Mouse (Mus musculus): ENCODE data around the gene Sez6.
A peak's percentile ranks its signal among the peaks of the same experiment; 100 is the strongest.

Sez6 gene

GRCm38 (mm10) chr11:77906097-77906687, 24.4 kb upstream of the Sez6 start:
- DNase-seq (ENCODE audit: low read depth, low spot score) = no peak

- DNase-seq (ENCODE audit: low read depth, low spot score) = no peak
These were observed 23.8 kb upstream of the Sez6 start for GRCm38 (mm10) chr11:77906747-77907174.

DNA sequence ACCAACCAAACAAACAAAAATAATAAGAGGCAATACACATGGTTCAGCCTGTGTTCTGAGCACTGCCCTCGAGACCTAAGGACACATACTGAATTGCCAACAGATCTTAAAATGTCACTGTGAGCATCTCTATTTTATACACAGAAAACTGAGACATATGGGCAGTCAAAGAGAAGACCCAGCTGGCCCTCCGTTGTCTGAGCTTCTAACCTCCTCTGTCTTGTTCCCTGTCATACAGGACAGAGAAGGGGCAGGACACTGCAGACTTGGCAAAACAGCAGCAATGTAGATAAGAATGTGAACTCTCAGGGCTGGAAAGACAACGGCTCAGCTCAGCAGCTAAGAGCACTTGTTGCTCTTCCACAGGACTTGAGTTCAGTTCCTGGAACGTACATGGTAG, 22.1 kb upstream of the Sez6 start:
- no peak for DNase-seq (ENCODE audit: low read depth, low spot score)

GRCm38 (mm10) chr11:77909376-77909775, 21.2 kb upstream of the Sez6 start:
- no peak for DNase-seq (ENCODE audit: low read depth, low spot score)

- no peak for DNase-seq (ENCODE audit: low read depth, low spot score)
These were observed 20.8 kb upstream of the Sez6 start for GRCm38 (mm10) chr11:77909776-77910175.

- DNase-seq (ENCODE audit: low read depth, low spot score) = no peak
These were observed 17.1 kb upstream of the Sez6 start for GRCm38 (mm10) chr11:77913505-77913904.

DNA sequence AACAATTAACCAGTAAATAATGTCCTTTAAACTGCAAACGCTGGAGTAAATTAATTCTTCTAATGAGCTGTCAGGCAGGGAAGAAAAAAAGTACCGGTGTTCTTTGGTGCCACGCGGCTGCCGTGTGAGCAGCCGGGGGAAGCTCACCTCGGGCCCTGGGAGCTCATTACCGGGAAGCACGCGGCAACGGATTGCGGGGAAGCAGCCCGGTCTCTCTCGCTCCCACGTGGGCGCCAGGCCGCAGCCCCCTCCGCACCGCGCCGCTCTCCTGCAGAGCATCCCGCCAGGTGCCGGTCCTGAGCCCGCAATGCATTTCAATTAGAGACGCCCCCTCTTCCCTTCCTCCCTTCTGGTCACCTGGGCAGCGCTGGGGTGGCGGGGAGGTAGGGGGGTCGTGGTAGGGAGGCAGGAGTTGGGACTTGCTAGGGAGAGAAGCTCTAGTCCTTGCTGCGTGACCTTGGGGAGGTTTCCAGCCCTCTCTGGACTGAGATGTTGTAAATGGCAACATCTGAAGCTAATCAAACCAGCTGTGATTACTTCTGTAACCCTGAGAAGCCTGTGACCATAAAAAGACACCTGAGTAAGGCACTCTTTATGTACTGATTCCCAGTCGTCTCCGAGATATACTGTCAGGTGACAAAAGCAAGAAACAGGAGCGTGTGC, 15.9 kb upstream of the Sez6 start:
- DNase-seq (ENCODE audit: low read depth, low spot score) = no peak

DNA sequence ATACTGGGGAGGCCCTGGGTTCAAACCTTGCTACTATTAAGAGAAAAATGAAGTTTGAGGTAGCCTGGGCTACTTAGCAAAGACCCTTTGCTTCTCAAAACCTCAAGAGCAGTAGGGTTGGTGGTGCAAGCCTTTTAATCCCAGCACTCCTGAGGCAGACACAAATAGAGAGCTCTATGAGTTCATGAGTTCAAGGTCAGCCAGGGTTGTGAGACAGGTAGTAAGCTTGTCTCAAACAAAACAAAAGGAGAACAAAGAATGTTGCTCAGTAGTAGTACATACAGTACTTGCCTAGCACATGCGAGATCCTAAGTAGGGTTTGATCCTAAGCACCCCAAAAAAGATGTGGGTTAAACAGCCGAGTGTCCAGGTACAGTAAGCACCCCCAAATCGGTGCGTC, 13.9 kb upstream of the Sez6 start:
- no peak for DNase-seq (ENCODE audit: low read depth, low spot score)

DNA sequence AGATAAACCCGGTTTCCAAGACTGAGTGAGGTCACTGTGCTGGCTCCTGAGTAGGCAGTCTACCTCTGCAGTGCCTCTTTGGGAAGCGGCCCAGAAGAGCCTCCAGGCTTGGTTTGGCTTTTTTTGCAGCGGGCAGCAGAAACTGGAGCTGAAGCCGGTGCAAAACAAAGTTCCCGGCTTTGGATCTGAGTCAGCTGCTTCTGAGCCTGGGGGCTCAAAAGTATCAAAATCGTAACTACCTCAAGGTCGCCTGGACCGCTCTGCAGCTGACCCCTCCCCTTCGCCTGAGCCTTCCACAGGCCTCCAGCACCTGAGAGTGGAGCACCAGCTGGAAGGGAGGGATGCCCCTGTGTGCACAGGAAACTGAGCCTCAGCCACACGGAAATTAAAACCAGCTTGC, 13.4 kb upstream of the Sez6 start:
- no peak for DNase-seq (ENCODE audit: low read depth, low spot score)

GRCm38 (mm10) chr11:77923285-77923684, 7.3 kb upstream of the Sez6 start:
- DNase-seq (ENCODE audit: low read depth, low spot score) = no peak

- DNase-seq (ENCODE audit: low read depth, low spot score) = no peak
These were observed 4.6 kb upstream of the Sez6 start for GRCm38 (mm10) chr11:77925836-77926657.

GRCm38 (mm10) chr11:77926666-77927065, 3.9 kb upstream of the Sez6 start:
- DNase-seq (ENCODE audit: low read depth, low spot score) = no peak

GRCm38 (mm10) chr11:77927837-77928236, 2.8 kb upstream of the Sez6 start:
- DNase-seq (ENCODE audit: low read depth, low spot score) = no peak

- DNase-seq (ENCODE audit: low read depth, low spot score) = peak; percentile 5
These were observed 1.2 kb downstream of the Sez6 start for GRCm38 (mm10) chr11:77931541-77932433.

- DNase-seq (ENCODE audit: low read depth, low spot score) = no peak
These were observed 2.0 kb downstream of the Sez6 start for GRCm38 (mm10) chr11:77932576-77932975.

- DNase-seq (ENCODE audit: low read depth, low spot score) = no peak
These were observed 3.5 kb downstream of the Sez6 start for GRCm38 (mm10) chr11:77934111-77934521.

DNA sequence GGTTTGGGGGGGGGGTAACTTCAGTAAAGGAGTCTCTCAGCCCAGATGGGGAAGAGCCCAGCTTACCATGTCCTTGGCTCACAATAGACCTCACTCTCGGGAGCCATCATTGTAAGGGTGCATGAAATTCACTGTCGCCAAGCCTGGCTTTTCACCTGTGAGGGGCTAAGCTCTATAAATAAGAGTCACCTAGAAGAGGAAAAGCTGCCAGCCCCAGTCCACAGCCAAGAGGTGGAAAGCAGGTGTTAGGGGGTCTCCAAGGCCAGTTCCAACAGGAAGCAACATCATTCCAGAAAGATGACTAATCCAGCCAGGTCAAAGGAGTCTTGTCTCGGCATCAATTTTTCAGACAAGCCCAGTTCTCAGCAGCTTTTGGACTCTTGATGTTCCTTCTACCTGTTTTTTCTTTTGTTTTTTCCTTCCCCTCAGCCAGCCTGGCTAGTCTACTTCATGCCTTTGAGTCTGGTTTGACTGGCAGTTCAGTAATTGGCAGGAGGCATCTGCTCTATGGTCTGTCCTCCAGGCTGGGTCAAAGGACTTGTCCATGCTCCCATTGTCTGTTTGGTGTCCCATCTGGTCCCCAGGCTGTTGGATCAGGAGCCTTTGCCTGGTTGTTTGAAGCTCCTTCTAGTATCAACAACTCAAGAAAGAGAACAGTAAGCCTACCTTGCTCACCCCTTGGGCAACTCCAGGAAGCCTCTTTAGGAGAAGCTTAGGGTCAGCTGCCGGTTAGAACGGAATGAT, 4.1 kb downstream of the Sez6 start:
- DNase-seq (ENCODE audit: low read depth, low spot score) = no peak

DNA sequence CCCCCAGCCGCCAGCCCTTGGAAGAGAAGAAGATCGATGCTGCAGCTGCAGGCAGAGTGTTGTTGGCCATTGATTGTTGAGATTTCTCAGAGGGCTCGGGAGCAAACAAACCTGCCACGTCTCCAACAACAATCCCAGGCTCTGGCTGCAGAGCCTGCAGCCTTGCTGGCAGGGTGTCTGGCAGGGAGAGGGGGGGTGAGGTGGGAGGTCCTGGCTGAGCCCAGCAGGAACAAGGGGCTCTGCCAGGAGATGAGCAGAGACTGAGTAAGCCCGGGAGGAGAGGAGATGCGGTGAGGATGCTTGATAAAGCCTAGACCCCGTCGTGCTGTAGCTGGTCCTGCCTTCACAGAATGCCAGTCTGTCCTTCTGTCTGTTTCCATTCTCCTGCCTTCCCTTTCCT, 6.2 kb downstream of the Sez6 start:
- no peak for DNase-seq (ENCODE audit: low read depth, low spot score)

GRCm38 (mm10) chr11:77937649-77938410, 7.2 kb downstream of the Sez6 start:
- no peak for DNase-seq (ENCODE audit: low read depth, low spot score)

DNA sequence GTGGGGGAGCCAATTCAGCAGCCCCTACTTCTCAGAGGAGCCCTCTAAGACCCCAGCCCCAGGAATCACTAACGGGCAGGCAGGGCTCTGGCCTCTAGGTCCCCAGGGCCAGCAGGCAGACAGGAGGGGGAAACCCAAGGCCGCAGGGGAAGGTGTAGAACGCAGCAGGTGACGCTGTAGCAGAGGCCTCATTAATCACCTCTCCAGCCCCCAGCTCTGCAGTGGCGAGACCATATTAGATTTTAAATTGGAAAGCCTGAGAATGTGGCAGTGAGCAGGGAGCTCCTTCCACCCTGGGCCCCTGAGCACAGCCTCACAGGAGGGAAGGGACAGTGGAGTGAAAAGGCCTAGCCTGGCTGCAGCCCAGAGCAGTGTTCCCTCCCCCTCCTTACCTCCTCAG, 11.6 kb downstream of the Sez6 start:
- no peak for DNase-seq (ENCODE audit: low read depth, low spot score)
